Mouse (Mus musculus) spleen, postnatal 14 days (tissue): ENCODE results near the gene Adamts10.
A peak's percentile ranks its signal among the peaks of the same experiment; 100 is the strongest.

Experiments used
- DNase-seq, 2 experiments: peaks; one replicate each; pipeline ENCODE4 v3.0.0; 2021 to 2022; ENCODE audit warnings: low spot score in 2 of 2

Gene Adamts10

DNA sequence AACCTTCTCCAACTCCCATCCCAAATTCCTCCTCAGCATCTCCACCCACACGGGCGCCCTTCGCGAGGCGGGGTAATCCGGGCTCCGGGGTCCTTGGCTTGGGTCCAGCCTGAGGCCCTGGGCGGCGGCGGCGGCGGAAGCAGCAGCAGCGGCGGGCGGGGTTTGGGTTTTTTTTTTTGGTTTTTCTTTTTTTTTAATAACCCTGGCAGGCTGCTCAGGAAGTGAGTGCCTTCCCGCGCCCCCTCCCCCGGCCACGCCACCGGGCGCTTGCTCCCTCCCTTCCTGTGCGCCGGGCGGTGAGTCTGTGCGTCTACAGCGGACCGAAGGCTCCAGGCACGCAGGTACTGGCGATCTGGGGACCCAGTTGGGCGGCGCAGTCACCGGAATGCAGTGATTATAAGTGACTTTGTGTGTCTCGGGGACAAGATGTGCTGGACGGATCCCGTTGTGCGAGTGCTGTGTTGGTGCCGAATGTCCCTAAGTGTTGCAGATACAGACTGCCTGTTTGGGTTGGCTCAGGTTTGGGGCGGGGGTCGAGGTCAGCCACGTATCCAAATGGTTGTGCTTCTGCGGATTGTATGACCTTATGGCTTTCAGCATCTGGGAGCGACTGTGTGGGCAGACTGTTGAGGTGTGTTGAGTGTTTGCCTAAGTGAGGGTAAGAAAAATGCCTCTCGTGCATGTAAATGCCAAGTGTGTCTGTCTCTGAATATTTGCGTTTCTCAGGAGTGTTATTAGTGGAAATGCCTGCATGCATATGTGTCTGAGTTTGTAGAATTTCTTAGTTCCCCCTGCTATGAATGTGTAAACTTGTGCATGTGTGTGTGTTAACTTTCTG is at the start of gene Adamts10:
Gene Adamts10, plus strand, starts transcription at position 287 of the 838 bp plus-strand sequence.
- peak; percentile 36 to 46 for DNase-seq

GRCm38 (mm10) chr17:33484020-33484419 is 40.0 kb upstream of the Adamts10 start:
- peak in 1 of 2 experiments; percentile 3 for DNase-seq

DNA sequence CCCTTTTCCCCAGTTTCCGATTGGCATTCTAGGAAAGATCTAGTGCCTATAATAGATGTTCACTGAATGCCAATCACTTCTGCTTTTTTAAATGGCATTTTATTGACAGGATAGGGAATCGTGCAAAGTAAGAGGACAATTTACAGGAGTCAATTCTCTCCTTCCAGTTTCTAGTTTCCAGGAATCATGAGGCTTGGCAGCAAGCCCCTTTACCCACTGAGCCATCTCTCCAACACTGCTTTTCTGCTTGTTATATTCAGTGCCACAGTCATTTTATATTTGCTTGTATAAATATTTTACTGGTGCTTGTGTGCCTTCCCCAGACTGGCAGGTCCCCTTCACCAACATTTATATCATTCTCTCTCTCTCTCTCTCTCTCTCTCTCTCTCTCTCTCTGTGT is 36.8 kb upstream of the Adamts10 start:
- no peak for DNase-seq

DNA sequence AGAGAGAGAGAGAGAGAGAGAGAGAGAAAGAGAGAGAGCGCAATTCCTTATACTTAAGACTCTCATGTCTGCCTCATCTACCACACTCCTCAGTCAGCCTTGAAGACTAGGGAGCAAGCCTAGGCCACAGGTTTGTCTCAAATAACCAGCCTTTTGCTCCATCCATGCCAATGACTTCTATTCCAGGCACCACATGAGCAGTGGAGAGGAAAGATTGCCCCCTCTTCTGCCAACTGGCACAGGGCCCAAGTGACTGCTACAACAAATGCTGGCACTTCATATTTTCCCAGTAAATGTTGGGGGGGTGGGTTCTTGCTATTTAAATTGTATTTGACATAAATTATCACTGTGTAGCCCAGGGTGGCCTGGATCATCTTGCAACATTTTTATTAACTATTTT is 36.4 kb upstream of the Adamts10 start:
- DNase-seq, result no peak

GRCm38 (mm10) chr17:33491371-33491770 is 32.6 kb upstream of the Adamts10 start:
- no peak for DNase-seq

GRCm38 (mm10) chr17:33493065-33493464 is 30.9 kb upstream of the Adamts10 start:
- peak in 1 of 2 experiments; percentile 23 for DNase-seq

- DNase-seq, result no peak
Observed at GRCm38 (mm10) chr17:33494586-33494985, 29.4 kb upstream of the Adamts10 start.

DNA sequence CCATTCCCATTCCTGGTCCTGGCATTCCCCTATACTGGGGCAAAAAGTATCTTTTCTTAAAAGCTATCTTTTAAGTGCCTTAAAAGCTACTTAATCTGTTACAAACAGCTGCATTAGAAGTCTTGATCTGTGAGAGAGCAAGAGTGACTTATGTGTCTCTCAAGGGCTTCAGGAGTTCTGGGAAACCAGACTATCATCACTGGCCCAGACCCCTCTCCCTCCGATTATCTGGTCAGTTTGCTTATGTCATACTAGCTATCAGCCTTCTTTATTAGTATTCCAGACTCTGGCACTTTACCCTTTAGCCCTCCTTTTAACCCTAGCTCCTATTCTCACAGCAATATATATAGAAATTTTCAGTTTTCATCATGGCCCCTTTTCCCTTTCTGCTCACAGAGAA is 25.1 kb upstream of the Adamts10 start:
- no peak for DNase-seq

GRCm38 (mm10) chr17:33508386-33508785 is 15.6 kb upstream of the Adamts10 start:
- no peak for DNase-seq

DNA sequence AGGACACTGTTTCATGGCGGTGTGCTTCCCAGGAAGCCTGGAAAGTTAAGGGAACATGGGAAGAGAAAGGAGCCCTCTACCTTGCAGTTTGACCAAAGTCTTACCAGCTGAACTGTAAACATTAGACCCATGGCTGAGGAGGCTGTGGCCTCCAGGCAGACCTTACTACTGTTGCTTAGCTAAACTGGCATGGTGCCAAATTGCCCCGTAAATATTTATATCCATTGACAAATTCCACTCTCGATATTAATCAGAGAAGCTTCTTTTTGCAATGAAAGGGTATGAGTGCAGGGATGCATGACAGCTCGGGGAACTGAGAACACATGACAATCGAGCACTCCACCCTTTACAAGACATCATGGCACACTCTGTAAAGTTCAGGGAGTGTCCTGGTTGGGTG is 13.8 kb upstream of the Adamts10 start:
- no peak for DNase-seq

DNA sequence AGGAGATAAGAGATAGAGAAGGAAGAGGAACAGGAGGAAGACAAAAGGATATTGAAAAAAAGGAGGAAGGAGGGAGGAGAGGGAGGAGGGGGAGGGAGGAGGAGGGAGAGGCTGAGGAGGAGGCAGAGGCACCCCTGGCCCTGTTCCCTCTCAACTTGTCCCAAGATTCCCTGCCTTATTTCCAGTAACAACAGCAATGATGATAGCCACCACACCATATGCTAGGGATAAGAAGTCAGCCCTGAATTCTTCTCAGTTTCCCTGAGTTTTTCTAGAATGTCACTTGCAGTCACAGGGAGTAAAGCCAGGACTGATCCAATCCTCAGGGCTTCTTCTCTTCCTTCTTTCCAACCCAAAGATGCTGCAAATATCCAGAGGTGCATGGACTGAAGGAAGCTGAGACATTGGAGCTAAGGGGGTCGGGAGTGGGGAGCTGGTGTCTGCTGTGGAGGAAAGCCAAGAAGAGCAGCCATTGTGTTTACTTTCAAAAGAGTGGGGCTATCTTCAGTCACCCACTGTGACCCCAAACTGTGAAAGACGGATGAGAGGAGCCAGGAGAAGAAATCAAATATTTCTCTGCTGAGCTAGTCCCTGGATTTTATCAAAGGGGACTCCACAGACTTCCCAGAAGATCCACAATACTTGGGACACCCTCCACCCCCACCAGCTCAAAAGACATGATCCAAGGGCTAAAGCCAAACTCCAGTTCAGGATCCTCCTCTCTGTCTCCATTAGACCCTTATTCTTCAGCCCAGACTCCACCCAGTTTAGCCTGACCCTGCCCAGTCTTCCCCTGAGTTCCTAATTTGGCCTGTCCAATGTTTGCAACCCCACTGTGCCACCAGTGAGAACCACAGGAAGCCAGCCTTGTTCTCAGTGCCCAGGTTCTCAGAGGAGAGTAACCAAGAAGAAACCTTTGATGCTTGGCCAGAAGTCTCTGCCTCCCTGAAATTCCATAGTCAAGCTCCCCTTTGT is 11.3 kb upstream of the Adamts10 start:
- no peak for DNase-seq

DNA sequence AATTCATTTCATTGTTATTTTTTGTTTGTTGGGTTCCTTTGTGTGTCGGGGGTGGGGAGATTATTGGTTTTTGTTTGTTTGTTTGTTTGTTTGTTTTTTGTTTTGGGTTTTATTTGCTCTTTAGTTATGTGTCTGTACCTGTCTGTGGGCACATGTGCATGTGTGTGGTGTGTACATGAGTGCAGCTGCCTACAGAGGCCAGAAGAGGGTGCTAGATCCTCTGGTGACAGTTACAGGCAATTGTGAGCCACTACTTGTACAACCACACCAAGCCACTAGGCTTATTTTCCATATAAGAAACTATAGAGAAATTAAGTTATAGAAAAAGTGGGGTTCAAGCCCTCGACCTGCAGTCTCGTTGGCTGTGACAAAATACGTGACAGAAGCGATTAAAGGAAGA is 10.1 kb upstream of the Adamts10 start:
- DNase-seq, result no peak

DNA sequence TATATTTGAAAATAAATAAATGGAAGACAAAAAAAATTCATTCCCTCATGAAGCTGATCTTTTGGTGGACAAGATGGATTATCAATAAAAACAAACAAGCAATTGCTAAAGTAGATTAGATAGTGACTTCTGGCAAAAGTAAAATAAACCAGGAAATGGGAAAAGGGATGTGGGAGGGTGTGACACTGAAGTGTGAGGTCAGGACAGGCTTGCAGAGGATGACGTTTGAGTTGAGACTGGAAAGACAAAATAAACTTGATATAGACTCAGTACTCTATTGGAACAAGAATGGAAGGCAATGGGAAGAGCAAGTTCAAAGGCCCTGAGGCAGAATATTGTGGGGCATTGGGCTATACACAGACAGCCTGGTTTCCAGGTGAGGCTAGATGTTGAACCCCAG is 3.6 kb upstream of the Adamts10 start:
- no peak for DNase-seq

DNA sequence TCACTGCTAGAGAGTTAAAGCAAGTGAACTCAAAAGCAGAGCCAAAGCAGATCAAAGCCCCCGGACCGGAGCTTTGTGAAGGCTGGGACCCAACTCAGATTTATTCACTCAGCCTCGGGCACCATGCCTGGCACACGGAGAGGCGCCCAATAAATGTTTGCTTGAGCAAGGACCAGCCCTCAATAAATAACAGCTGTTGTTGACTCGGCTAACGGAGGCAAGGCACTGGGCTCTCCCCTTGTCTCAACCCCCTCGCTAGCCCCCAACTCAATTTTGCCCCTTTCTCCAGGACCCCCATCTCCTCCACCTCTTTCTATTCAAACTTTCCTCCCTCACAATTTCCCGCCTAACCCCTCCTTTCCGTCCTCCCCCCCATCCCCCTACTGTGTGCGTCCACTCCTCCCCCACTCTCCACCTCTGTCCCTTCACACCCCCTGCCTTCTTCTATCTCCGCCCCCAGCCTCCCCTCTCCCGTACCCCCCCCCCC is 530 bp upstream of the Adamts10 start:
- no peak for DNase-seq

- no peak for DNase-seq
Observed at GRCm38 (mm10) chr17:33524806-33525373, 886 bp downstream of the Adamts10 start.

GRCm38 (mm10) chr17:33526506-33526905 is 2.5 kb downstream of the Adamts10 start:
- no peak for DNase-seq

DNA sequence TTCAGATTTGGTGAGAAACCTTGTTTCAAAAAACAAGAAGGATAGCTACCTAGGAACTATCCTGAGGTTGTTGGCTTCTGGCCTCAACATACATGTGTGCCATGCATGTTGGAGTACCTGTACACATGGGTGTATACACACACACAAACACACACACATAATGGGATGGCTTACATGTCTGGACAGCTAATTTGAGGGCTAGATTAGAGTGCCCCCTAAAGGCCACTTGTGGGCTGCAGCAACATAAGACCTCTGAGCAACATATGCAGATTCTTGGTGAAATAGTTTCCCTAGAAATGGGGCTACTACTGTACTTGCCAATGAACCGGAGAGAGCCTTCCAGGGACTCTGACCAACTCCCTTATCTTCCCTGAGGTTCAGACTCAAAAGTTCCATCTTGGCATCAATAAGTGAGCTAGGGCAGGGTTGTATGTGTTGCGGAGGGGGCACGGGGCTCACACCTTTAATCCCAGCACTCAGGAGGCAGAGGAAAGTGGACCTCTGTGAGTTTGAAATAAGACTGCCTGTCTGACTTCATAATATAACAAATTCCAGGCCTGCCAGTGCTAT is 15.2 kb downstream of the Adamts10 start:
- peak in 1 of 2 experiments; percentile 25 for DNase-seq

DNA sequence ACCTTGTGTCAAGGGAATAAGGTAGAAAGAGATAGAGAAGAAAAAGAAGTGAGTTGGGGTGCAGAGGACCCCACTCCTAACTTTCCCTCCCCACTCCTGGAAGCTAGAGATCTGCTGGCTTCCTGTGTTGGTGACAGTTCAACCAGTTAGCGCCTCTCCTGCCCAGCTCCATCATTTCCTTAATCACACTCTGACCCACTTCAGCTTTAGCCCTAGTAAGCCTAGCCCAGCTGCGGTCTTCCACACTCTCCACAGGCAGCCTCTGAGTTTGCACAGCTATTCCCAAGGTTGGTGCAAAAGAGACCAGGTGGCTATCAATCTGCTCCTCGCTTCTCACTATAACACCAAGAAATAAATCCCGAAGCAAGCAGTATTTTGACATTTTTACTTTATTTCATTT is 15.9 kb downstream of the Adamts10 start:
- no peak for DNase-seq

DNA sequence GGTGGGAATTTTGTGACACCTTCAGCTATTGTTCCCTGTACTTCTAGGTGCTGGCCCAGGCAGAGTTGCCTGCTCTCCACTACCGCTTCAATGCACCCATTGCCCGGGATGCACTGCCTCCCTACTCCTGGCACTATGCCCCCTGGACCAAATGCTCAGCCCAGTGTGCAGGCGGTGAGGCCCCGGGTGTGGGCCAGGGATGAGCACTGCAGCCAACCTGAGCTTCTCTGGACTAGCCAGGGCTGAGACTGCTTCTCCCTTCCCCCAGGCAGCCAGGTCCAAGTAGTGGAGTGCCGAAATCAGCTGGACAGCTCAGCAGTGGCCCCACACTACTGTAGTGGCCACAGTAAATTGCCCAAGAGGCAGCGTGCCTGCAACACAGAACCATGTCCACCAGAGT is 25.2 kb downstream of the Adamts10 start:
- DNase-seq, result no peak

GRCm38 (mm10) chr17:33550388-33550787 is 26.4 kb downstream of the Adamts10 start:
- DNase-seq, result no peak

- no peak for DNase-seq
Observed at GRCm38 (mm10) chr17:33552113-33552512, 28.1 kb downstream of the Adamts10 start.

GRCm38 (mm10) chr17:33552964-33553363 is 29.0 kb downstream of the Adamts10 start:
- DNase-seq, result peak in 1 of 2 experiments; percentile 31
